Mouse (Mus musculus) mouse embryonic stem cell (cell line): Measurements from ENCODE around the gene Rab11fip5.

ENCODE experiments used
- in situ Hi-C, 2 experiments: fragments of 300-500 bp; cut with MboI; formaldehyde crosslinking; loops; 1 replicate in 1 of 2; 3 replicates in 1 of 2; pipeline ENCODE4 v1.14.3; 2019 to 2020; ENCODE audit warnings: low sequenced_read_pairs in 2 of 2, low pct_unique_long_range_greater_than_20kb in 1 of 2, mixed read lengths in 1 of 2; ENCODE audit not compliant: unreplicated experiment in 1 of 2

Gene Rab11fip5

GRCm38 (mm10) chr6:85377876-85378275, 3.4 kb upstream of the Rab11fip5 start:
- in situ Hi-C loops, result no loop called here

GRCm38 (mm10) chr6:85377066-85377734, 2.8 kb upstream of the Rab11fip5 start:
- in situ Hi-C loops, result no loop called here

GRCm38 (mm10) chr6:85374734-85375114, 290 bp upstream of the Rab11fip5 start:
- in situ Hi-C loops, result no loop called here

- in situ Hi-C loops, result no loop called here
These were observed 1.2 kb downstream of the Rab11fip5 start for GRCm38 (mm10) chr6:85373066-85373860.

- in situ Hi-C loops, result no loop called here
These were observed 1.9 kb downstream of the Rab11fip5 start for GRCm38 (mm10) chr6:85372496-85372895.

GRCm38 (mm10) chr6:85371859-85372405, 2.5 kb downstream of the Rab11fip5 start:
- in situ Hi-C loops, result no loop called here

- in situ Hi-C loops, result no loop called here
These were observed 3.6 kb downstream of the Rab11fip5 start for GRCm38 (mm10) chr6:85370666-85371430.

GRCm38 (mm10) chr6:85370041-85370440, 4.4 kb downstream of the Rab11fip5 start:
- in situ Hi-C loops, result no loop called here

GRCm38 (mm10) chr6:85369181-85369860, 5.1 kb downstream of the Rab11fip5 start:
- in situ Hi-C loops, result no loop called here

GRCm38 (mm10) chr6:85368722-85369121, 5.7 kb downstream of the Rab11fip5 start:
- in situ Hi-C loops, result no loop called here

GRCm38 (mm10) chr6:85368166-85368565, 6.3 kb downstream of the Rab11fip5 start:
- in situ Hi-C loops, result no loop called here

- in situ Hi-C loops, result no loop called here
These were observed 8.0 kb downstream of the Rab11fip5 start for GRCm38 (mm10) chr6:85366387-85366786.

GRCm38 (mm10) chr6:85364439-85364838, 10.0 kb downstream of the Rab11fip5 start:
- in situ Hi-C loops, result no loop called here

GRCm38 (mm10) chr6:85363906-85364260, 10.6 kb downstream of the Rab11fip5 start:
- in situ Hi-C loops, result no loop called here

GRCm38 (mm10) chr6:85363231-85363905, 11.1 kb downstream of the Rab11fip5 start:
- in situ Hi-C loops, result no loop called here

GRCm38 (mm10) chr6:85362610-85363009, 11.8 kb downstream of the Rab11fip5 start:
- in situ Hi-C loops, result no loop called here

GRCm38 (mm10) chr6:85360311-85360710, 14.1 kb downstream of the Rab11fip5 start:
- in situ Hi-C loops, result no loop called here

- in situ Hi-C loops, result no loop called here
These were observed 15.6 kb downstream of the Rab11fip5 start for GRCm38 (mm10) chr6:85358877-85359276.
